Mouse (Mus musculus) limb, embryonic 14.5 days (tissue): ENCODE measurements at regions not wholly inside any gene's neighbourhood (a gene's known extent, or its start where the extent isn't known, plus 50 kb on each side); places are given as distances from the start of the nearest gene placed in this dataset.

ENCODE experiments used
- ATAC-seq: fragments of 200-750 bp; cut with Nextera tagmentation; 2 replicates; pipeline ENCODE4 v1.8.0; 2017; ENCODE audit warnings: low read depth, moderate number of reproducible peaks, moderate TSS enrichment; ENCODE audit not compliant: low FRiP score
- DNase-seq: peaks from one replicate; pipeline ENCODE4 v3.0.0-alpha.2; 2015; ENCODE audit warnings: low spot score
- H3K27ac ChIP-seq: fragments of 300-500 bp; sonication (generic); replicated peaks from 2 replicates; pipeline ENCODE4 v1.5.1; 2014; ENCODE audit warnings: low read depth, mild to moderate bottlenecking, low read length, moderate library complexity, mixed read lengths
- H3K27me3 ChIP-seq: fragments of 300-500 bp; sonication (generic); 2 replicates; pipeline ENCODE4 v1.6.1; 2014; ENCODE audit warnings: low read length, mixed read lengths; ENCODE audit not compliant: control insufficient read depth, insufficient read depth
- H3K36me3 ChIP-seq: fragments of 300-500 bp; sonication (generic); 2 replicates; pipeline ENCODE4 v1.6.1; 2014; ENCODE audit warnings: mild to moderate bottlenecking, low read length, moderate library complexity, mixed read lengths; ENCODE audit not compliant: control insufficient read depth, insufficient read depth
- H3K4me1 ChIP-seq: fragments of 300-500 bp; sonication (generic); 2 replicates; pipeline ENCODE4 v1.6.1; 2014; ENCODE audit warnings: antibody characterized with exemption, low read length, mixed read lengths; ENCODE audit not compliant: control insufficient read depth, insufficient read depth
- H3K4me2 ChIP-seq: fragments of 300-500 bp; sonication (generic); replicated peaks from 2 replicates; pipeline ENCODE4 v1.6.1; 2014; ENCODE audit warnings: low read depth, mild to moderate bottlenecking, low read length, moderate library complexity; ENCODE audit not compliant: severe bottlenecking
- H3K4me3 ChIP-seq: fragments of 300-500 bp; sonication (generic); replicated peaks from 2 replicates; pipeline ENCODE4 v1.5.1; 2014; ENCODE audit warnings: low read length
- H3K9ac ChIP-seq: fragments of 300-500 bp; sonication (generic); 2 replicates; pipeline ENCODE4 v1.6.1; 2014; ENCODE audit warnings: mild to moderate bottlenecking, low read depth, low read length, moderate library complexity; ENCODE audit not compliant: severe bottlenecking
- H3K9me3 ChIP-seq: fragments of 300-500 bp; sonication (generic); 2 replicates; pipeline ENCODE4 v1.6.1; 2016; ENCODE audit warnings: low read length; ENCODE audit not compliant: control insufficient read depth
- POLR2A ChIP-seq: fragments of 200-500 bp; IDR thresholded peaks from 2 replicates; pipeline ENCODE4 v1.8.0; 2012; ENCODE audit warnings: inconsistent platforms, mild to moderate bottlenecking, moderate library complexity, borderline replicate concordance; ENCODE audit not compliant: insufficient read depth, insufficient read length; ENCODE audit errors: extremely low read depth
- WGBS: fragments of 180-500 bp; shearing (Covaris S2); extraction: QIAGEN DNeasy Blood & Tissue Kit; methylation state at CpG from one replicate; pipeline ENCODE4 v1.1.7; 2014; 5-methylcytosine and 5-hydroxymethylcytosine counted together

DNA sequence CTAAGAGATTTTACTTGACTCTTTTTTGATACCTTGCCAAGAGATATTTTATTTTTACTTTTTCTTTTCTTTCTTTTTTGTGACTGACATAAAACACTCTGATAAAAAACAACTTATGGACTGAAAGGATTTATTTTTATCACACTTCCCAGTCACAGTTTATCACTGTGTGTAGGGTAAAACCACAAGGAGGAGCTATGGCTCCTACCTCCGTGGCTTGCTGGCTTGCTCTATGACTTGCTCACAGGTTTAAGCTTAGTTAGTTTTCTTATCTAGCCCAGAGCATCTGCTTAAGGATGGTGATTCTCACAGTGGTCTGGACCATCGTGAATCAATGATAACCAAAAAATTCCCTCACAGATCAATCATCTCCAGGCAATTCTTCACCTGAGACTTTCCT, 221.4 kb downstream of the 1700017N19Rik start:
- WGBS = 70% methylated on average over 2 of the region's 2 CpGs
- no peak overlapping the region for H3K9ac ChIP-seq
- no peak for ATAC-seq
- TF ChIP-seq POLR2A = no peak
- no peaks in the 10 kb centered on the region for H3K36me3 ChIP-seq
- H3K4me2 ChIP-seq = no peak overlapping the region
- H3K27ac ChIP-seq = no peak overlapping the region
- H3K9me3 ChIP-seq = no peaks in the 10 kb centered on the region
- DNase-seq = no peak
- no peaks in the 10 kb centered on the region for H3K4me1 ChIP-seq
- no peak overlapping the region for H3K4me3 ChIP-seq
- H3K27me3 ChIP-seq = no peaks in the 10 kb centered on the region

DNA sequence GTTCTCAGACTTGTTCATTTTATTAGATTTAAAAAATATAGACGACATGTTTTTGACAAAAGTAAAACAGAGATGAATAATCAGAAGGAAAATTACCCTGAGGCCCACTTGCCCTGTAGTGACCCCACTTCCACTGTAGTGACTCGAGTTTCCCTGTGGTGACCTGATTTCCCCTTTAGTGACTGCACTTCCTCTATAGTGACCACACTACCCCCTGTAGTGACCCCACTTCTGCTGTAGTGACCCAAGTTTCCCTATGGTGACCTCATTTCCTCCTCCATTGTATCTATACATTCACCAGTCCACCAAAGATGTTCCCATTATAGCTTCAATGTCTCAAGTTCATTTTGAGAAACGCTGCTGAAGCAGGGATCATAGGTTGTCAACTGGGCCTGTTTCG, 244.5 kb downstream of the 1700017N19Rik start:
- no peak overlapping the region for H3K9ac ChIP-seq

DNA sequence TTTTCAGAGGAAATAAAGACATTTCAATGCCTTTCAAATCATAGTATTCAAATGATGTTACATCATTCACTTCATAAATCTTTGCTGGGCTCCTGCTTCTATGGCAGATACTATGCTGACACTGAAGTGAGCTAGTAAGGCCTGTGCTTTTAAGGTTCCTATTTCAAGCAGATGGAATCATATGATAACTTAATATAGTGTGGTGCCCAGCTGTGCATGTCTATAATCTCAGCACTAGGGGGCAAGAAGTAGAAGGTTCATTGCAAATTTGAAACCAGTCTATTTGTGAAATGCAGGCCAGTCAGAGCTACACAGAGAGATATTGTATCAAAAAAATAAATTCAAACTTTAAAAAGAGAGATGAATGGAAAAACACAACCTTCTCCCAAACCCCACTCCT, 262.9 kb downstream of the 1700017N19Rik start:
- Histone ChIP-seq H3K4me1 (no peaks in the 10 kb centered on the region), H3K36me3 (no peaks in the 10 kb centered on the region), H3K27me3 (no peaks in the 10 kb centered on the region), H3K4me3 (no peak overlapping the region), H3K4me2 (no peak overlapping the region), H3K9ac (no peak overlapping the region), H3K27ac (no peak overlapping the region), H3K9me3 (no peaks in the 10 kb centered on the region)
- DNase-seq = peak; percentile 23
- no peak for TF ChIP-seq POLR2A
- ATAC-seq = 0 out of 2 replicates have a peak, but pooled peaks have one; percentile 65

More for the DNA sequence above, 244.5 kb downstream of the 1700017N19Rik start:
- Histone ChIP-seq H3K27ac (no peak overlapping the region), H3K4me3 (no peak overlapping the region), H3K36me3 (no peaks in the 10 kb centered on the region), H3K9me3 (no peaks in the 10 kb centered on the region), H3K4me1 (no peaks in the 10 kb centered on the region), H3K4me2 (no peak overlapping the region), H3K27me3 (no peaks in the 10 kb centered on the region)
- 69% methylated on average over 4 of the region's 4 CpGs for WGBS
- ATAC-seq (no peak), DNase-seq (no peak)
- no peak for TF ChIP-seq POLR2A

DNA sequence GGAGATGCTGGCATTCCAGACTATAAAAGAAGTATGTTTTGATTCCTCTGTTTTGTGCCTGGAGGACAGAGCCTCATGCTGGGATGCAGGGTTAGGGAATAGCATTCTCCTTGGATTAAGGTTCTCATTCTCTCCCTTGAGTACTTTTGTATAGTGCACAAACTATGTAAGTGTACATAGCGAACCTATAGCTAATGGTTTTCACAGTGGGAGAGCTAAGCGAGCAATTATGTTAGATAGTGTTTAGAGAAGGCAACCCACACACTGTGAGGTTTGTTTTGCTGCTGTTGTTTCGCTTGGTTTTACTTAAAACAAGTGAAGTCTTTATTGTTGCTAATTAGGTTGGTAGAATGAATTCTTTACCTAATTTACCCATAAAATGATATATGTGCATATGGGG, 266.2 kb downstream of the 1700017N19Rik start:
- ATAC-seq (no peak), DNase-seq (no peak)
- H3K27ac ChIP-seq = no peak overlapping the region
- no peak overlapping the region for H3K4me3 ChIP-seq
- H3K4me2 ChIP-seq = no peak overlapping the region
- WGBS = 32% methylated on average over 3 of the region's 3 CpGs
- no peaks in the 10 kb centered on the region for H3K27me3 ChIP-seq
- no peak overlapping the region for H3K9ac ChIP-seq
- H3K9me3 ChIP-seq = no peaks in the 10 kb centered on the region
- H3K36me3 ChIP-seq = no peaks in the 10 kb centered on the region
- H3K4me1 ChIP-seq = no peaks in the 10 kb centered on the region
- no peak for TF ChIP-seq POLR2A

DNA sequence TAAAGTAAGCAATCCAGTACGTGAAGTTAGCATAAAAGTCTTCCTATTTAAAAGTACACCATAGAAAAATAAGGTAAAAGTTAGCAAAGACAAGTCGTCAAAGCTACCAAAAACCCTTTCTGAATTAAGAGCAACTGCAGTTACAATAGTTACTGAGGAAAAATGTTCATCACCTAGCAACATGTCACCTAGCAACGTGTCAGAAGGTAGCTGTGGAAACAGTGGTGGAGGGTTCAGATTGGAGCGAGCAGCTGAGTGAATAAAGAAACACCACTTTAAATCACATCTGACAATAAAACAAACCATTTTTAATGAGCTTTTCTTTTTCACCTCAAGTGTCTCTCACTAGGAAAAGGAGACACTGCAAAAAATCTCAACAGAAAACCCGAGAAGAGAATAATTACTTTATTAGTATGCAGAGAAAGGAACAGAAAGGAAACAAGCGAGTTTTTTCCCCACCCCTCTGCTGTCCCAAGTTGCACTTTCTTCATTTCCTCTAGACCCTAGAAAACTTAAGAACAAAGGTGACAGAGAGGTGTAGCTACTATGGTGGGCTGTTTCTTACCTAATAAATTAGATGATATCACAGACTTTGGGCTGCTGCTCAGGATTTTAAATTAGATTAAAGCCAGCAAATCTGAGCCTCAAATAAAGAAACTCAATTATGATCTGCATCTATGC, 275.4 kb downstream of the 1700017N19Rik start:
- Histone ChIP-seq H3K9ac (no peak overlapping the region), H3K4me3 (no peak overlapping the region), H3K27me3 (no peaks in the 10 kb centered on the region), H3K4me2 (no peak overlapping the region), H3K27ac (no peak overlapping the region), H3K9me3 (no peaks in the 10 kb centered on the region), H3K36me3 (no peaks in the 10 kb centered on the region), H3K4me1 (no peaks in the 10 kb centered on the region)
- DNase-seq (peak; percentile 10), ATAC-seq (no peak)
- TF ChIP-seq POLR2A = no peak
- 34% methylated on average over 6 of the region's 6 CpGs for WGBS
